Mouse (Mus musculus) stomach, postnatal 0 days (tissue): ENCODE measurements around the gene Ttc5.

ENCODE experiments used
- CTCF ChIP-seq: IDR thresholded peaks from 2 replicates; pipeline ENCODE4 v1.5.1; 2016; ENCODE audit warnings: antibody characterized with exemption, low read depth, mild to moderate bottlenecking, moderate library complexity
- EP300 ChIP-seq: optimal IDR thresholded peaks from 2 replicates; pipeline ENCODE3; 2016; ENCODE audit warnings: antibody characterized with exemption

DNA sequence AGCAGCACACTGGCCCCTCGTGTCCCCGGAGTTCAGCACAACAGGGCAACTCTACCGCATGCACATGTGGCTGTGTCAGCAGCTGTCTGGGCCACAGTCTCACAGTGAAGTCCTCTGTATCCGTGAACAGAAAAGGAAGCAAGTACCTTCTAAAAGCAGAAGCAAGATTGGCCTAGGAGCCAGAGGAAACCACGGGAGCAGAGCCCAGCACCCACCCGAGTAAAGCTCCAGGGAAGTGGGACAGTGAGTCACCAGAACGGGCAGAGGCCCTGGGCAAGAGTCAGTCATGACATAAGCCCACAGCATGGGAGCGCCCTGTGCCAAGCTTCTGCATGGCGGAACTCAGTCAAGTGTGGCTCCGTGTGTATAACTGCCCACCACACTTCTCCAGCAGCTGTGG, 48.6 kb upstream of the Ttc5 start:
- no peak for TF ChIP-seq CTCF
- TF ChIP-seq EP300: no peak
